Mouse (Mus musculus): ENCODE data around the gene Dnajc1. TPM values are rescaled to one million over a fixed set of nuclear protein-coding genes. Genes with fewer than 3 reads are reported as not detected.
A peak's percentile ranks its signal among the peaks of the same experiment; 100 is the strongest.

The Dnajc1 gene
- 43.9 and 45.3 TPM in 2 replicates for polyA plus RNA-seq (2015; fragmentation: Nextera tagmentation; extraction: Ambion mirVana)

DNA sequence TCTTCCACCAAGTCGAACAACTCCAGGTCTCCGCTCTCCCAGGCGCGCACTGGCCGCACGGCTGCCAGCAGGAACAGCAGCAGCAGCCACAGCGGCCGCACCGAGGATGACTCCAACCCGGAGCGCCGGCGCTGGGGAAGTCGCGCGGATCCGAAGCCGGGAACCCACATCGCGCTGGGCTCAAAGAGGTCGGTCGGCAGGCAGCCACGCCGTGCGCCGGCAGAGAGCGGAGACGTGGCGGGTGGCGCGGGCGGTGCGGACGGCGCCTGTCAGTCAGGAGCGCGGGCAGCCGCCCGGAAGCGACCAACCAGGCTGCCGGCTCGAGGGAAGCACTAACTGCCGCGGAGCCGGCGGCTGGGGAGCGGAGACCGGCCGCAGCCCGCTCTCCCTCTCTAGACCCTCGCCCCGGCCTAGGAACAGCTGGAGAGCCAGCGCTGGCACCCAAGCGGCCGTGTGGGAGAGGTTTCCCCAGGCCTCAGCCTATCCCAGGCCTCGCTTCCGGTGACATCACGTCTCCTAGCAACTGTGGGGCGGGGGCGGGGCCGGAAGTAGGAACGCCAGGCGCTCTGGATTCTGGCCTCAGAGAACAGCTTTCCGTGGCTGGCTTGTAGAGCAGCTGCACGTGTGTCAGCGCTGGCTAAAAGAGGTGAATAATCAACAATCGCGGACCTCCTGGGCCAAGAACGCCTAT lies at the start of gene Dnajc1:
TSS of gene Dnajc1 (minus strand) at position 500 of the 691 bp plus-strand sequence.
- Histone ChIP-seq H3K36me3 (no peaks in the 10 kb centered on the region), H3K4me2 (replicated peaks) (peak within 1 kb of the TSS; percentile 58), H3K9me3 (replicated peaks) (no peaks in the 10 kb centered on the region), H3K4me1 (no peaks in the 10 kb centered on the region), H3K27ac (replicated peaks) (peak within 1 kb of the TSS; percentile 100), H3K9ac (peak within 1 kb of the TSS; percentile 86), H3K4me3 (replicated peaks) (peak within 1 kb of the TSS; percentile 90), H3K27me3 (no peaks in the 10 kb centered on the region)
- ATAC-seq (ENCODE audit: insufficient number of reproducible peaks, low FRiP score, low TSS enrichment, low read depth): peak; percentile 100
- WGBS: under 1% methylated on average over 69 of the region's 69 CpGs

DNA sequence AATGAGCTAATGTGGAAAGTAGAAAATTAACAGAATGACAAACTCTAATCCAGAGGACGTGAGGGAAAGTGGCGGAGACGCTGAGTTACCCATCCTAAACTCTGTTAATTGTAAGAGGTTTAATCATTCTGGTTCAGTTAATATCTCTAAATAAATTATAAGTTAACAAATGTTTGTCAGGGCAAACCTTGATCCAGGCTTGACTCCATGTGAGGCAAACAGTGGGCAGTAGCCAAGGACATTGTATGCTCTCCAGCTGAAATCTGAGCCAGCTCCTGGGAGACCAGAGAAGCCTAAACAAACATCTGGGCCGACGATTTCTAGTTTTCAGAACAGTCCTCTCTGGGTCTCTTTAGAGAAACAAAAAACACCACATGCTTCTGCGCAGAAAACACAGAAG lies 49.2 kb upstream of the Dnajc1 start:
- no peaks in the 10 kb centered on the region for H3K27me3 ChIP-seq
- no peak for ATAC-seq (ENCODE audit: insufficient number of reproducible peaks, low FRiP score, low TSS enrichment, low read depth)
- no peak overlapping the region for H3K9ac ChIP-seq
- H3K4me2 ChIP-seq (replicated peaks): no peak overlapping the region
- no peaks in the 10 kb centered on the region for H3K9me3 ChIP-seq (replicated peaks)
- no peak overlapping the region for H3K4me3 ChIP-seq (replicated peaks)
- 43% methylated on average over 6 of the region's 6 CpGs for WGBS
- H3K4me1 ChIP-seq: no peaks in the 10 kb centered on the region
- H3K36me3 ChIP-seq: no peaks in the 10 kb centered on the region
- no peak overlapping the region for H3K27ac ChIP-seq (replicated peaks)

DNA sequence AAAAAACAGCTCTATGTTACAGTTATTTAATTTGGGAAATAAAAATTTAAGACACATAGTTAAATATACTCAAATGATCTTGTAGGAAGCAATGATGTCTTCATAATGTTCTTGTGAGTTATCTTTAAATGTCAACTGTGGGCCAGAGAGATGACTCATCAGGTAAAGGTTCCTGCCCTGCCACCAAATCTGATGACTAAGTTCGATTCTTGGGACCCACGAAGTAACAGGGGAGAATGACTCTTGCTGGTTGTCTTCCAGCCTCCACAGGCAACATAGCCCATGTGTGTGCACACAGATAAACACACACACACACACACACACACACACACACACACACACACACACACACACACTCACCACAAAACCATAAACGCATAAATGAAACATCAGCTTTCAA lies 22.6 kb upstream of the Dnajc1 start:
- Histone ChIP-seq H3K27me3 (no peaks in the 10 kb centered on the region), H3K27ac (replicated peaks) (no peak overlapping the region), H3K4me1 (no peaks in the 10 kb centered on the region), H3K4me3 (replicated peaks) (no peak overlapping the region), H3K9me3 (replicated peaks) (no peaks in the 10 kb centered on the region), H3K9ac (no peak overlapping the region), H3K36me3 (no peaks in the 10 kb centered on the region), H3K4me2 (replicated peaks) (no peak overlapping the region)
- ATAC-seq (ENCODE audit: insufficient number of reproducible peaks, low FRiP score, low TSS enrichment, low read depth): no peak
- 89% methylated on average over 3 of the region's 3 CpGs for WGBS

DNA sequence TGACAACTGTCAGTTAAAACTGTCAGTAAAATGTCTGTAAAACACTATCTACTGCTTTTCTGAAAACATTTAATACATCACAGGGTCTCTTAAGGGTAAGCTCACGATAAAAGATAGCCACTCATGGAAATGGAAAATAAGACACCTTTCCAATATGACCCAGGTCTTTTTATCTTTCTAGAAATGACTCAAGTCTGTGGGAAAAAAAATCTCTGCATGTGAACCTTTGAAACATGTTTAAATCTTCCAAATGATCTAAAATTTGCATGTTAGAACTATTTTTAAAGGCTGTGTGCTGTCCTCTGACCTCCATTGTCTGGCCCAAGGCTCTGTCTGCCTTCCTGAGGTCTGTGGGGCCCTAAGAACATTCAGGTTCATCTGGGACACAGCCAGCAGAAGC lies 11.0 kb upstream of the Dnajc1 start:
- H3K36me3 ChIP-seq: no peaks in the 10 kb centered on the region
- H3K27ac ChIP-seq (replicated peaks): no peak overlapping the region
- no peak overlapping the region for H3K4me2 ChIP-seq (replicated peaks)
- no peaks in the 10 kb centered on the region for H3K27me3 ChIP-seq
- no peak overlapping the region for H3K9ac ChIP-seq
- H3K9me3 ChIP-seq (replicated peaks): no peaks in the 10 kb centered on the region
- ATAC-seq (ENCODE audit: insufficient number of reproducible peaks, low FRiP score, low TSS enrichment, low read depth): no peak
- H3K4me3 ChIP-seq (replicated peaks): no peak overlapping the region
- no peaks in the 10 kb centered on the region for H3K4me1 ChIP-seq
- 85% methylated on average over 1 of the region's 1 CpGs for WGBS

GRCm38 (mm10) chr2:18401771-18402170 lies 9.1 kb upstream of the Dnajc1 start:
- no peak for ATAC-seq (ENCODE audit: insufficient number of reproducible peaks, low FRiP score, low TSS enrichment, low read depth)
- Histone ChIP-seq H3K4me3 (replicated peaks) (no peak overlapping the region), H3K27me3 (no peaks in the 10 kb centered on the region), H3K4me2 (replicated peaks) (no peak overlapping the region), H3K36me3 (no peaks in the 10 kb centered on the region), H3K9ac (no peak overlapping the region), H3K27ac (replicated peaks) (no peak overlapping the region), H3K4me1 (no peaks in the 10 kb centered on the region), H3K9me3 (replicated peaks) (no peaks in the 10 kb centered on the region)
- WGBS: 77% methylated on average over 2 of the region's 2 CpGs

DNA sequence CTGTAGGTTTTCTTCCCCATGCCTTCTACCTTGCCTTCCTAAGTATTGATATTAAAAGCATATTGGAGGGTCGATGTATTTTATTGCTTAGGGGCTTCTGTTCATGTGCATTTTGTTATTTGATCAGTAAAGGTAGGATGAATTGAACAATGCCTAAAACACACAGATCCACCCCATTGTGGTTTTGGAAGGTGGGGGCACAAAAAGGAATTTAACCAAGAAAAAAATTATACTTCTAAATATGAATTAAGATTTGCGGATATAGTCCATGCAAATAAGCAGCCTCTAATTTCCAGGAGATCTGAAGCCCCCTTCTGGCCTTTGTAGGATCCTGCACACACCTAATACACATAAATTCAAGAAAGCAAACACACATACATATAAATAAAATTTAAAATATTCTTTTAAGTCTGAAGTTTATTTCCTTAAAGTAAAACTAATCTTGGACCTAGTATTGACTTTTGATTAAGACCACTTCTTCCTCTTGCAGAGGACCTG lies 441 bp upstream of the Dnajc1 start:
- no peak for ATAC-seq (ENCODE audit: insufficient number of reproducible peaks, low FRiP score, low TSS enrichment, low read depth)
- Histone ChIP-seq H3K27me3 (no peaks in the 10 kb centered on the region), H3K9ac (no peak overlapping the region), H3K27ac (replicated peaks) (peak overlapping the region; percentile 100), H3K4me3 (replicated peaks) (peak overlapping the region; percentile 90), H3K4me1 (no peaks in the 10 kb centered on the region), H3K4me2 (replicated peaks) (peak overlapping the region; percentile 58), H3K36me3 (no peaks in the 10 kb centered on the region), H3K9me3 (replicated peaks) (no peaks in the 10 kb centered on the region)
- whole genome bisulfite sequencing: 51% methylated on average over 2 of the region's 2 CpGs

DNA sequence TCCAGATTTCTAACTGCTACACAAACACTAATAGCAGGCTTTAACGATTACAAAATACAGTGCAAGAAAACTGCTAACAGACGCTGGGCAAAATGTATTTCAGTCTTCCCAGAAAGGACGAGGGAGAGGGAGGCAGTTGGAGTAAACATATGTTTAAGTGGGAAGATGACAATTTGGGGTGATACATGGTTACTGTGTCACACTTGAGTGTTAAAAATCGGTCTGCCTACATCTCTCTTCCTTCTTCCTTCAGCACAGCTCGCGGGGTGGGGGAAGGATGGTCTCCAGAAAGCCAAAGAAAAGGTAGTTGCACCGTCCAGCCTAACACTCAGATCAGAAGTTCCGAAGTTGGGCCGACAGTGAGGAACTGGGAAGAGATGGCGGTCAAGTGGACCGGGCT lies 769 bp downstream of the Dnajc1 start:
- Histone ChIP-seq H3K4me1 (no peaks in the 10 kb centered on the region), H3K27ac (replicated peaks) (peak overlapping the region; percentile 100), H3K4me3 (replicated peaks) (peak overlapping the region; percentile 90), H3K36me3 (no peaks in the 10 kb centered on the region), H3K27me3 (no peaks in the 10 kb centered on the region), H3K4me2 (replicated peaks) (peak overlapping the region; percentile 58), H3K9me3 (replicated peaks) (no peaks in the 10 kb centered on the region), H3K9ac (peak overlapping the region; percentile 86)
- ATAC-seq (ENCODE audit: insufficient number of reproducible peaks, low FRiP score, low TSS enrichment, low read depth): no peak
- under 1% methylated on average over 11 of the region's 11 CpGs for WGBS

DNA sequence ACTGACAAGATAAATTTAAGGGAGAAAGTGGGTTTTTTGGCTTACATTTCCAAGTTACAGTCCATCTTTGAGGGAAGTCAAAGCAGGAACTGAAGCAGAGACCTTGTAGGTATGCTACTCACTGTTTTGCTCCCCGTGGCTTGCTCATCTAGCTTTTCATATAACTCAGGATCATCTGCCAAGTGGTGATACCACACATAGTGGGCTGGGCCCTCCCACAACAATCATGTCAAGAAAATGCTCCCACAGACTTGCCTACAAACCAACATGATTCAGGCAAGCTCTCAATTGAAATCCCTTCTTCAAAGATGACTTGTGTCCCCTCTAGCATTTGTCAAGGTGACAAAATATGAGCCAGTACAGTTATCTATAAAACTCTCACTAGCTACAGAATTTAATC lies 3.0 kb downstream of the Dnajc1 start:
- 76% methylated on average over 1 of the region's 1 CpGs for WGBS
- no peak for ATAC-seq (ENCODE audit: insufficient number of reproducible peaks, low FRiP score, low TSS enrichment, low read depth)
- Histone ChIP-seq H3K36me3 (no peaks in the 10 kb centered on the region), H3K4me2 (replicated peaks) (no peak overlapping the region), H3K9me3 (replicated peaks) (no peaks in the 10 kb centered on the region), H3K9ac (no peak overlapping the region), H3K4me3 (replicated peaks) (no peak overlapping the region), H3K27me3 (no peaks in the 10 kb centered on the region), H3K4me1 (no peaks in the 10 kb centered on the region), H3K27ac (replicated peaks) (no peak overlapping the region)

DNA sequence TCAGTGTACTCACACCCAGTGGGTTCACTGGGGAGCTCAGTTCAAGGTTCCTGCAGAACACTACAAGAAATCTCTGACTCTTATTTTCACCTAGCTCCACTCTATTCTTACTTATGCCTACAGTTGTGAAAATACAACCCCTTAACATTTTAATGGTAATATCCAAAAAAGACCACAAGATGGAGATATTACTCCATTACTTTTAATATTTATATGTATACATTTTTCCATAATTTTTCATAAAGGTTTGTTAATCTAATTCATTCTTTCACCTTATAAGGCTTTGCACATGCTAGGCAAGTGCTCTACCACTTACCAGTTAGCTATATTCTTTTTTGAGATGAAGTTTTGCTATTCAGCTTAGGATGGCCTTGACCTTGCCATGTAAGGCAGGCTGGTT lies 11.0 kb downstream of the Dnajc1 start:
- H3K36me3 ChIP-seq: no peaks in the 10 kb centered on the region
- no peaks in the 10 kb centered on the region for H3K27me3 ChIP-seq
- H3K9ac ChIP-seq: no peak overlapping the region
- H3K4me2 ChIP-seq (replicated peaks): no peak overlapping the region
- H3K27ac ChIP-seq (replicated peaks): no peak overlapping the region
- ATAC-seq (ENCODE audit: insufficient number of reproducible peaks, low FRiP score, low TSS enrichment, low read depth): no peak
- H3K4me3 ChIP-seq (replicated peaks): no peak overlapping the region
- H3K4me1 ChIP-seq: no peaks in the 10 kb centered on the region
- no peaks in the 10 kb centered on the region for H3K9me3 ChIP-seq (replicated peaks)

- no peaks in the 10 kb centered on the region for H3K36me3 ChIP-seq
- no peak overlapping the region for H3K9ac ChIP-seq
- no peak for ATAC-seq (ENCODE audit: insufficient number of reproducible peaks, low FRiP score, low TSS enrichment, low read depth)
- H3K4me2 ChIP-seq (replicated peaks): no peak overlapping the region
- H3K4me1 ChIP-seq: peaks cover 15% of the 10 kb centered on the region; the same call in 1 of the 2 replicates
- WGBS: 32% methylated on average over 11 of the region's 11 CpGs
- H3K9me3 ChIP-seq (replicated peaks): no peaks in the 10 kb centered on the region
- H3K27ac ChIP-seq (replicated peaks): no peak overlapping the region
- no peaks in the 10 kb centered on the region for H3K27me3 ChIP-seq
- no peak overlapping the region for H3K4me3 ChIP-seq (replicated peaks)
These were observed 20.0 kb downstream of the Dnajc1 start for GRCm38 (mm10) chr2:18372400-18373182.

GRCm38 (mm10) chr2:18370794-18371498 lies 21.7 kb downstream of the Dnajc1 start:
- H3K4me3 ChIP-seq (replicated peaks): no peak overlapping the region
- ATAC-seq (ENCODE audit: insufficient number of reproducible peaks, low FRiP score, low TSS enrichment, low read depth): no peak
- H3K4me1 ChIP-seq: peaks cover 15% of the 10 kb centered on the region; the same call in 1 of the 2 replicates
- H3K4me2 ChIP-seq (replicated peaks): no peak overlapping the region
- H3K9ac ChIP-seq: no peak overlapping the region
- no peaks in the 10 kb centered on the region for H3K36me3 ChIP-seq
- WGBS: 37% methylated on average over 4 of the region's 4 CpGs
- H3K9me3 ChIP-seq (replicated peaks): no peaks in the 10 kb centered on the region
- H3K27ac ChIP-seq (replicated peaks): no peak overlapping the region
- H3K27me3 ChIP-seq: no peaks in the 10 kb centered on the region

Measured in embryonic facial prominence, embryonic 15.5 days (tissue).